Mouse (Mus musculus) embryonic fibroblast, embryonic 13.5 days (primary cell): Measurements from ENCODE around the gene Zhx3.

Source experiments
- CTCF ChIP-seq: IDR thresholded peaks from 2 replicates; pipeline ENCODE4 v1.5.1; 2011; ENCODE audit warnings: mild to moderate bottlenecking, control low read depth, low read length, moderate library complexity, borderline replicate concordance; ENCODE audit not compliant: insufficient read depth
- POLR2A ChIP-seq: IDR thresholded peaks from 2 replicates; pipeline ENCODE4 v1.6.1; 2011; ENCODE audit warnings: low read depth, mild to moderate bottlenecking, control low read depth, low read length, moderate library complexity

GRCm38 (mm10) chr2:160871310-160871709, 1.5 kb downstream of the Zhx3 start:
- TF ChIP-seq POLR2A (no peak), CTCF (no peak)
